Mouse (Mus musculus) pancreas, adult 10 weeks (tissue): Measurements from ENCODE around the gene Hoxd11. TPM values are rescaled to one million over a fixed set of nuclear protein-coding genes. Genes with fewer than 3 reads are reported as not detected.

ENCODE experiments used
- polyA plus RNA-seq: library from polyadenylated mRNA; stranded (reverse); fragments of 350-450 nt; fragmentation: Illumina TruSeq; extraction: RNeasy Lipid Tissue Mini Kit (QIAGEN cat#74804); gene quantifications from one replicate; pipeline ENCODE4 v1.2.3, GENCODE M21; 2015; ENCODE audit warnings: low read depth, low replicate concordance; ENCODE audit not compliant: insufficient read depth

Gene Hoxd11
- polyA plus RNA-seq, result not detected

GRCm38 (mm10) chr2:74678891-74679595 is at the start of gene Hoxd11:
Gene Hoxd11, plus strand, starts transcription at chr2:74679557.

GRCm38 (mm10) chr2:74659507-74660005 is 19.8 kb upstream of the Hoxd11 start, which contains the start of gene Evx2:
Gene Evx2, minus strand, starts transcription at chr2:74659557.

GRCm38 (mm10) chr2:74667842-74668357 is 11.5 kb upstream of the Hoxd11 start, which contains the start of gene Hoxd13:
Gene Hoxd13, plus strand, starts transcription at chr2:74668310.

GRCm38 (mm10) chr2:74674881-74675665 is 4.3 kb upstream of the Hoxd11 start, which contains the start of gene Hoxd12:
Gene Hoxd12, plus strand, starts transcription at chr2:74675013.

GRCm38 (mm10) chr2:74691022-74691951 is 11.9 kb downstream of the Hoxd11 start, which contains the start of gene Hoxd10:
Gene Hoxd10, plus strand, starts transcription at chr2:74691924.

GRCm38 (mm10) chr2:74697567-74698121 is 18.3 kb downstream of the Hoxd11 start, which contains the start of gene Hoxd9:
Gene Hoxd9, plus strand, starts transcription at chr2:74697727.

GRCm38 (mm10) chr2:74704393-74704998 is 25.1 kb downstream of the Hoxd11 start, which contains the start of gene Hoxd8:
Gene Hoxd8, plus strand, starts transcription at chr2:74704615.

GRCm38 (mm10) chr2:74711721-74712621 is 32.6 kb downstream of the Hoxd11 start, which contains the start of the genes Hoxd3 and Hoxd4:
Gene Hoxd3, plus strand, starts transcription at chr2:74711927.
Gene Hoxd4, plus strand, starts transcription at chr2:74711929.

GRCm38 (mm10) chr2:74726551-74726950 is 47.2 kb downstream of the Hoxd11 start, which contains the start of gene Gm28230:
Gene Gm28230, plus strand, starts transcription at chr2:74726728.

Other genes starting within 250 kb of the Hoxd11 start
- 2.7 TPM for gene Lnpk, start 100.1 kb upstream of the Hoxd11 start, polyA plus RNA-seq
- not detected for gene Evx2, start 20.0 kb upstream of the Hoxd11 start, polyA plus RNA-seq
- gene Hoxd13, start 11.2 kb upstream of the Hoxd11 start, polyA plus RNA-seq, result not detected
- not detected for gene Hoxd12, start 4.5 kb upstream of the Hoxd11 start, polyA plus RNA-seq
- gene Hoxd10, start 12.4 kb downstream of the Hoxd11 start, polyA plus RNA-seq, result not detected
- gene Hoxd9, start 18.2 kb downstream of the Hoxd11 start, polyA plus RNA-seq, result 0.50 TPM
- 4.5 TPM for gene Hoxd8, start 25.1 kb downstream of the Hoxd11 start, polyA plus RNA-seq
- gene Hoxd3, start 32.4 kb downstream of the Hoxd11 start, polyA plus RNA-seq, result not detected
- 1.6 TPM for gene Hoxd4, start 32.4 kb downstream of the Hoxd11 start, polyA plus RNA-seq
- gene Gm28230, start 47.2 kb downstream of the Hoxd11 start, polyA plus RNA-seq, result 0.35 TPM
- gene Hoxd1, start 83.4 kb downstream of the Hoxd11 start, polyA plus RNA-seq, result not detected
- 7.6 TPM for gene Mtx2, start 146.2 kb downstream of the Hoxd11 start, polyA plus RNA-seq